Mouse (Mus musculus): Measurements from ENCODE around the gene Endou. TPM values are rescaled to one million over a fixed set of nuclear protein-coding genes. Genes with fewer than 3 reads are reported as not detected.

Gene Endou
- polyA plus RNA-seq, 1 experiment from 2014 or later, result 0.15 TPM

Other genes starting within 250 kb of the Endou start
- gene Rpap3, start 25.5 kb downstream of the Endou start, polyA plus RNA-seq (2015; fragmentation: Nextera tagmentation; extraction: Ambion mirVana), result 30.5 and 31.3 TPM in 2 replicates
- 12.5 and 19.5 TPM in 2 replicates for gene Rapgef3, start 36.6 kb upstream of the Endou start, polyA plus RNA-seq (2015; fragmentation: Nextera tagmentation; extraction: Ambion mirVana)
- 99.0 and 101 TPM in 2 replicates for gene Slc48a1, start 47.2 kb upstream of the Endou start, polyA plus RNA-seq (2015; fragmentation: Nextera tagmentation; extraction: Ambion mirVana)
- gene Hdac7, start 113.2 kb upstream of the Endou start, polyA plus RNA-seq (2015; fragmentation: Nextera tagmentation; extraction: Ambion mirVana), result 26.5 and 32.1 TPM in 2 replicates
- 0.17 and 0.63 TPM in 2 replicates for gene Vdr, start 179.3 kb upstream of the Endou start, polyA plus RNA-seq (2015; fragmentation: Nextera tagmentation; extraction: Ambion mirVana)
- gene Tmem106c, start 232.9 kb upstream of the Endou start, polyA plus RNA-seq (2015; fragmentation: Nextera tagmentation; extraction: Ambion mirVana), result 48.0 and 48.6 TPM in 2 replicates